Mouse (Mus musculus) liver, adult 2 months (tissue): Measurements from ENCODE around the gene Filip1l.

ENCODE experiments used
- CTCF ChIP-seq: fragments of 200-500 bp; IDR thresholded peaks from 2 replicates; pipeline ENCODE4 v1.5.1; 2011; ENCODE audit warnings: low read depth, low read length, control low read depth
- POLR2A ChIP-seq: fragments of 200-500 bp; IDR thresholded peaks from 2 replicates; pipeline ENCODE4 v1.6.1; 2011; ENCODE audit warnings: low read length, control low read depth; ENCODE audit not compliant: insufficient read depth; ENCODE audit errors: extremely low read depth

DNA sequence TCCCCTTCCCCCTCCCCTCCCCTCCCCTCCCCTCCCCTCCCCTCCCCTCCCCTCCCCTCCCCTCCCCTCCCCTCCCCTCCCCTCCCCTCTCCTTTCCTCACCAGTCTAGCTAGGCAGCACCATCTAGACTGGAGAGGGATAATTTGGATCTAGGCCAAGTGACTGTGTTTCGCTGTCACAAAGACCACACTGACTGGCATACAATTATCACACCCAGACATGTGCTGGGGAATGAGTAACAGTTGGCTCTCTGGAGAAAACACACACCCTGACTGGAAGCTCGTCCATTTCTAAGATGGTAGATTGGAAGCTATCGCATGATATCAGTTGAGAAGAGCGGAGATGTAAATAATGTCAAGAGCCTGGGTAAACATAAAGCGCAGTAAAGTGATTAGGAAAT, 126.9 kb downstream of the Filip1l start:
- TF ChIP-seq CTCF (no peak), POLR2A (no peak)
